ENCODE assay signal across 8 mouse cellular contexts in the genomic region with DNA sequence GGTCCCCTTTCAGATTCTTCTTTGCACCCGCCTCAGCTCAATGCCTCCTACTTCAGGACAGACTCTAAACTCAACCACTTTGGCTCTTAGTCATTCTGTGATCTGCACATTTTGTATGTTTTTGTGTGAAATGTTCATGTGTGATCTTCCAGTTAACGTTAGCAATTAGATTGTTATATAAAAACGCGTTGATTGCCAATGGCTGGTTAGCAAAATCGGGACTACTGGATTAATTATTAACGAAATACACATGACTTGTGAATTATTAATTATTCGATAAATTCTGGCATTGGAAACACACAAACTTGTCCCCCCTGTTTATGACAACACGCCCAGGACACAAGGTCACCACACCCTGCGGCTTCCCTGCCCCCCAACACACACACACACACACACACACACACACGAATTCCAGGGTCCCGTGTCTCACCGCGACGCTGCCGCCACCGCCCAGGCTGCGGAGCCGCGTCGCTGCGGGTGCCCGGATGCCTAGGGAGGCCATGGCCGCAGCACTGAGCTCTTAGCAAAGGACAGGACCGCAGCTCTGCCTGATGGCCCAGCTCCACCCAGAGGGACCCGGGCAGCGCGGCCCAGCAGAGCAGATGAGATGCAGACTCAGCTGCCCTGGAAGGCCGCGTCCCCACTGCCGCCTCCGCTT. TPM values are rescaled to one million over a fixed set of nuclear protein-coding genes. Genes with fewer than 3 reads are reported as not detected.
DNase-seq lines count a peak whose midpoint lies in the region; ATAC-seq and TF ChIP-seq lines count a peak whose summit lies in the region.

No protein-coding gene starts in this region.

- peak overlapping the region; percentile 91 for H3K4me3 ChIP-seq in gastrocnemius, adult 2 months
- peak overlapping the region; percentile 99 for H3K4me3 ChIP-seq in bone marrow macrophage, adult 2 months (ENCODE audit: insufficient read depth, low read length)
- H3K4me3 ChIP-seq in limb, embryonic 10.5 days: peak overlapping the region; percentile 94
- peak overlapping the region; percentile 86 for H3K4me3 ChIP-seq in midbrain, postnatal 0 days (ENCODE audit: low read depth, low read length)

- TF ChIP-seq POLR2A in bone marrow macrophage, adult 2 months (IDR thresholded peaks at IDR 0.05; ENCODE audit: borderline replicate concordance, low read depth, low read length): no peak

- no peak for TF ChIP-seq CTCF in gastrocnemius, adult 2 months (IDR thresholded peaks at IDR 0.05)
- TF ChIP-seq CTCF in bone marrow macrophage, adult 2 months (IDR thresholded peaks at IDR 0.05; ENCODE audit: low read depth, low read length): no peak
- TF ChIP-seq CTCF in midbrain, postnatal 0 days (IDR thresholded peaks at IDR 0.05): no peak

- WGBS in limb, embryonic 10.5 days: 2% methylated on average over 31 of the region's 31 CpGs
- WGBS in midbrain, postnatal 0 days: under 1% methylated on average over 28 of the region's 31 CpGs

- peak; percentile 86 for ATAC-seq in midbrain, postnatal 0 days (ENCODE audit: low FRiP score)

- intact Hi-C loops in gastrocnemius, adult 2 months (cut with DNase I): loop anchor here (5.0 to 10.0 kb wide), 2 partner anchors 40 to 297 kb away; a partner anchor contains a TSS
- intact Hi-C loops in heart, postnatal 10 days (cut with DNase I): loop anchor here (5.0 kb wide), 2 partner anchors 45 to 165 kb away; a partner anchor contains a TSS

- H3K36me3 ChIP-seq in limb, embryonic 10.5 days: peaks cover 41% of the 10 kb centered on the region
- peaks cover 3% of the 10 kb centered on the region; the same call in 1 of the 2 replicates for H3K36me3 ChIP-seq in midbrain, postnatal 0 days (ENCODE audit: insufficient read depth, low read length)

- peaks cover 15% of the 10 kb centered on the region for H3K4me1 ChIP-seq in bone marrow macrophage, adult 2 months (ENCODE audit: control insufficient read depth, insufficient read depth, low read length)
- peaks cover 21% of the 10 kb centered on the region for H3K4me1 ChIP-seq in limb, embryonic 10.5 days
- H3K4me1 ChIP-seq in midbrain, postnatal 0 days (ENCODE audit: insufficient read depth, low read length): peaks cover 6% of the 10 kb centered on the region; the same call in 1 of the 2 replicates

- no peaks in the 10 kb centered on the region for H3K27me3 ChIP-seq in limb, embryonic 10.5 days (ENCODE audit: low read depth, poor library complexity, severe bottlenecking)
- H3K27me3 ChIP-seq in midbrain, postnatal 0 days (ENCODE audit: insufficient read depth, low read length): no peaks in the 10 kb centered on the region

- DNase-seq in gastrocnemius, adult 2 months: peak; percentile 76
- no peak for DNase-seq in gastrocnemius, adult 18-20 months (ENCODE audit: low spot score)
- DNase-seq in 3T3-L1 (ENCODE audit: low read depth, low spot score): peak; percentile 38
- peak; percentile 10 to 21 for DNase-seq in heart, postnatal 10 days
- DNase-seq in limb, embryonic 10.5 days (ENCODE audit: low spot score): no peak
- peak; percentile 44 for DNase-seq in midbrain, postnatal 0 days (ENCODE audit: low spot score)
- no peak for DNase-seq in urinary bladder, postnatal 10 days (ENCODE audit: low spot score)

- H3K9ac ChIP-seq in midbrain, postnatal 0 days (replicated peaks; ENCODE audit: low read length, poor library complexity, severe bottlenecking): peak overlapping the region; percentile 97

- no peaks in the 10 kb centered on the region for H3K9me3 ChIP-seq in limb, embryonic 10.5 days (replicated peaks)
- H3K9me3 ChIP-seq in midbrain, postnatal 0 days (ENCODE audit: low read length): no peaks in the 10 kb centered on the region

- peak overlapping the region; percentile 64 for H3K4me2 ChIP-seq in midbrain, postnatal 0 days (ENCODE audit: low read depth, low read length, poor library complexity, severe bottlenecking)

- H3K27ac ChIP-seq in gastrocnemius, adult 2 months: peak overlapping the region; percentile 96
- peak overlapping the region; percentile 88 for H3K27ac ChIP-seq in bone marrow macrophage, adult 2 months (ENCODE audit: insufficient read depth, low read depth, low read length)
- H3K27ac ChIP-seq in limb, embryonic 10.5 days: peak overlapping the region; percentile 94
- H3K27ac ChIP-seq in midbrain, postnatal 0 days (ENCODE audit: low read depth, low read length): peak overlapping the region; percentile 91

RNA-seq across cellular contexts. Expression of a gene that starts 0.5 kb away (rescaled TPM):
- total RNA-seq in gastrocnemius, adult 2 months (2021): 10 to 100 TPM; 25.0 to 25.9 TPM
- total RNA-seq in gastrocnemius, adult 18-20 months (2021): 10 to 100 TPM; 19.5 to 20.7 TPM
- polyA plus RNA-seq in bone marrow macrophage, adult 2 months (2012; ENCODE audit: insufficient read depth, insufficient read length, missing spikeins): 44.6 and 47.2 TPM in 2 replicates
- total RNA-seq in heart, postnatal 10 days (2021): 10 to 100 TPM; 43.4 to 44.3 TPM
- polyA plus RNA-seq in limb, embryonic 10.5 days (2016; fragmentation: Nextera tagmentation; extraction: Ambion mirVana): 36.7 and 46.7 TPM in 2 replicates
- 34.5 and 41.4 TPM in 2 replicates for total RNA-seq in midbrain, postnatal 0 days (2014; rRNA removed)
- 41.8 and 46.7 TPM in 2 replicates for polyA plus RNA-seq in midbrain, postnatal 0 days (2015; fragmentation: Nextera tagmentation; extraction: Ambion mirVana)

RNA-seq across cellular contexts. Expression of a gene that starts 22.2 kb away (rescaled TPM):
- under 1 TPM; 0.26 to 0.28 TPM for total RNA-seq in gastrocnemius, adult 2 months (2021)
- total RNA-seq in gastrocnemius, adult 18-20 months (2021): under 1 TPM; 0.14 to 0.23 TPM
- polyA plus RNA-seq in bone marrow macrophage, adult 2 months (2012; ENCODE audit: insufficient read depth, insufficient read length, missing spikeins): 0.68 and 0.82 TPM in 2 replicates
- under 1 TPM; 0.40 to 0.50 TPM for total RNA-seq in heart, postnatal 10 days (2021)
- 2.8 and 4.4 TPM in 2 replicates for polyA plus RNA-seq in limb, embryonic 10.5 days (2016; fragmentation: Nextera tagmentation; extraction: Ambion mirVana)
- total RNA-seq in midbrain, postnatal 0 days (2014; rRNA removed): 17.9 and 20.9 TPM in 2 replicates
- 22.9 and 26.0 TPM in 2 replicates for polyA plus RNA-seq in midbrain, postnatal 0 days (2015; fragmentation: Nextera tagmentation; extraction: Ambion mirVana)

RNA-seq across cellular contexts. Expression of a gene that starts 42.5 kb away (rescaled TPM):
- 1 to 10 TPM; 5.6 to 7.4 TPM for total RNA-seq in gastrocnemius, adult 2 months (2021)
- total RNA-seq in gastrocnemius, adult 18-20 months (2021): 1 to 10 TPM; 8.1 to 8.7 TPM
- 9.2 and 9.6 TPM in 2 replicates for polyA plus RNA-seq in bone marrow macrophage, adult 2 months (2012; ENCODE audit: insufficient read depth, insufficient read length, missing spikeins)
- total RNA-seq in heart, postnatal 10 days (2021): 10 to 100 TPM; 10.1 to 17.0 TPM
- polyA plus RNA-seq in limb, embryonic 10.5 days (2016; fragmentation: Nextera tagmentation; extraction: Ambion mirVana): 10.2 and 18.4 TPM in 2 replicates
- 16.3 and 38.0 TPM in 2 replicates for total RNA-seq in midbrain, postnatal 0 days (2014; rRNA removed)
- 9.0 and 12.6 TPM in 2 replicates for polyA plus RNA-seq in midbrain, postnatal 0 days (2015; fragmentation: Nextera tagmentation; extraction: Ambion mirVana)

Comparison
In these comparisons a context has a peak if more than half of its experiments do, and no peak if none do; other contexts are left out.
1. DNase-seq: peak in gastrocnemius, adult 2 months (single experiment), 3T3-L1 (single experiment), heart, postnatal 10 days (2 of 2) and midbrain, postnatal 0 days (single experiment); none in gastrocnemius, adult 18-20 months (single experiment), limb, embryonic 10.5 days (single experiment) and urinary bladder, postnatal 10 days (single experiment).
2. RNA of a gene that starts 22.2 kb away (total RNA-seq): 17.9 to 20.9 TPM in midbrain, postnatal 0 days; 0.40 to 0.50 TPM in heart, postnatal 10 days, 0.26 to 0.28 TPM in gastrocnemius, adult 2 months and 0.14 to 0.23 TPM in gastrocnemius, adult 18-20 months; every median in the first group is over 10 times any median in the second.
3. Peak in every context shown above with its lines, with median percentiles within 50 percentile points of each other: H3K27ac ChIP-seq and H3K4me3 ChIP-seq.